12 mouse cellular contexts compared by ENCODE assay signal in genomic region chr2:168338382-168338781, GRCm38 (mm10). TPM values are rescaled to one million over a fixed set of nuclear protein-coding genes. Genes with fewer than 3 reads are reported as not detected.
DNase-seq lines count a peak whose midpoint lies in the region; ATAC-seq and TF ChIP-seq lines count a peak whose summit lies in the region.
"Had no signal": no experiment of that assay in that cellular context is flagged by ENCODE, and none has a peak within 500 bp of the region (broad histone marks: within the 10 kb centered on the region; RNA-seq: fewer than 3 reads in every experiment).

No protein-coding gene starts in this region.

- H3K4me1 ChIP-seq in hindbrain, embryonic 11.5 days (replicated peaks; ENCODE audit: control insufficient read depth, insufficient read depth, low read length): peaks cover 4% of the 10 kb centered on the region; the same call in 1 of the 2 replicates
- peaks cover 24% of the 10 kb centered on the region for H3K4me1 ChIP-seq in hindbrain, embryonic 12.5 days
- H3K4me1 ChIP-seq in forebrain, postnatal 0 days (ENCODE audit: insufficient read depth): peaks cover 18% of the 10 kb centered on the region
- peaks cover 4% of the 10 kb centered on the region; the same call in 1 of the 2 replicates for H3K4me1 ChIP-seq in intestine, embryonic 16.5 days (ENCODE audit: control insufficient read depth, insufficient read depth, low read length)
- peaks cover 12% of the 10 kb centered on the region for H3K4me1 ChIP-seq in heart, embryonic 10.5 days

- no peak overlapping the region for H3K4me3 ChIP-seq in hindbrain, embryonic 11.5 days (ENCODE audit: low read depth, low read length)
- H3K4me3 ChIP-seq in hindbrain, embryonic 12.5 days: no peak overlapping the region
- H3K4me3 ChIP-seq in forebrain, postnatal 0 days (ENCODE audit: low read depth, low read length): no peak overlapping the region
- no peak overlapping the region for H3K4me3 ChIP-seq in intestine, embryonic 16.5 days (ENCODE audit: low read length)
- H3K4me3 ChIP-seq in heart, embryonic 10.5 days: no peak overlapping the region

- no peak overlapping the region for H3K4me2 ChIP-seq in hindbrain, embryonic 11.5 days (replicated peaks; ENCODE audit: low read depth, low read length)
- no peak overlapping the region for H3K4me2 ChIP-seq in hindbrain, embryonic 12.5 days (replicated peaks)
- 0 out of 2 replicates have a peak overlapping the region, but pooled peaks have one; percentile 4 for H3K4me2 ChIP-seq in forebrain, postnatal 0 days (ENCODE audit: low read depth)
- no peak overlapping the region for H3K4me2 ChIP-seq in intestine, embryonic 16.5 days (ENCODE audit: low read depth, low read length)

- intact Hi-C loops in left cerebral cortex, postnatal 14 days (cut with DNase I): no loop called here

- peak; percentile 57 for ATAC-seq in hindbrain, embryonic 11.5 days (ENCODE audit: low FRiP score)
- ATAC-seq in hindbrain, embryonic 12.5 days (ENCODE audit: low FRiP score): no peak
- peak; percentile 90 for ATAC-seq in forebrain, postnatal 0 days
- ATAC-seq in intestine, embryonic 16.5 days: no peak
- ATAC-seq: CD4-positive, CD25-positive, alpha-beta regulatory T cell, adult 4 months; inflammation-experienced regulatory T-cells, adult 6 months had no signal

- no peak overlapping the region for H3K9ac ChIP-seq in hindbrain, embryonic 11.5 days (ENCODE audit: low read depth, low read length)
- no peak overlapping the region for H3K9ac ChIP-seq in hindbrain, embryonic 12.5 days
- no peak overlapping the region for H3K9ac ChIP-seq in forebrain, postnatal 0 days
- no peak overlapping the region for H3K9ac ChIP-seq in intestine, embryonic 16.5 days (ENCODE audit: low read depth, low read length)

- DNase-seq in hindbrain, embryonic 11.5 days (ENCODE audit: low spot score): peak; percentile 82
- DNase-seq in forebrain, postnatal 0 days: peak; percentile 89
- peak; percentile 67 to 68 for DNase-seq in left cerebral cortex, postnatal 14 days (ENCODE audit: low spot score in 2 of 2)
- DNase-seq in right cerebral cortex, postnatal 25 days: peak; percentile 48
- no peak for DNase-seq in heart, embryonic 10.5 days (ENCODE audit: low spot score)
- DNase-seq in kidney, postnatal 14 days: no peak
- DNase-seq: gastrocnemius, postnatal 14 days had no signal

- no peaks in the 10 kb centered on the region for H3K27me3 ChIP-seq in hindbrain, embryonic 11.5 days (ENCODE audit: control insufficient read depth, insufficient read depth, low read length)
- H3K27me3 ChIP-seq in hindbrain, embryonic 12.5 days: no peaks in the 10 kb centered on the region
- H3K27me3 ChIP-seq in forebrain, postnatal 0 days (ENCODE audit: insufficient read depth, low read length): no peaks in the 10 kb centered on the region
- H3K27me3 ChIP-seq in intestine, embryonic 16.5 days (replicated peaks; ENCODE audit: control insufficient read depth, insufficient read depth, low read length): no peaks in the 10 kb centered on the region
- H3K27me3 ChIP-seq in heart, embryonic 10.5 days (ENCODE audit: insufficient read depth, poor library complexity, severe bottlenecking): peaks cover 49% of the 10 kb centered on the region

- no peak for TF ChIP-seq CTCF in forebrain, postnatal 0 days (IDR thresholded peaks at IDR 0.05; ENCODE audit: low read depth)

- no peak overlapping the region for H3K27ac ChIP-seq in hindbrain, embryonic 11.5 days (ENCODE audit: low read depth, low read length)
- no peak overlapping the region for H3K27ac ChIP-seq in hindbrain, embryonic 12.5 days
- H3K27ac ChIP-seq in forebrain, postnatal 0 days (ENCODE audit: low read depth, low read length): peak overlapping the region; percentile 82
- H3K27ac ChIP-seq in intestine, embryonic 16.5 days (ENCODE audit: low read length): no peak overlapping the region
- no peak overlapping the region for H3K27ac ChIP-seq in heart, embryonic 10.5 days

- no peaks in the 10 kb centered on the region for H3K36me3 ChIP-seq in hindbrain, embryonic 11.5 days (ENCODE audit: control insufficient read depth, insufficient read depth, low read length)
- H3K36me3 ChIP-seq in hindbrain, embryonic 12.5 days: no peaks in the 10 kb centered on the region
- no peaks in the 10 kb centered on the region for H3K36me3 ChIP-seq in forebrain, postnatal 0 days (ENCODE audit: insufficient read depth)
- no peaks in the 10 kb centered on the region for H3K36me3 ChIP-seq in intestine, embryonic 16.5 days (ENCODE audit: control insufficient read depth, insufficient read depth, low read length)
- no peaks in the 10 kb centered on the region for H3K36me3 ChIP-seq in heart, embryonic 10.5 days

- no peaks in the 10 kb centered on the region for H3K9me3 ChIP-seq in hindbrain, embryonic 11.5 days (ENCODE audit: control insufficient read depth, low read length)
- H3K9me3 ChIP-seq in hindbrain, embryonic 12.5 days (replicated peaks): no peaks in the 10 kb centered on the region
- H3K9me3 ChIP-seq in forebrain, postnatal 0 days (ENCODE audit: low read length): no peaks in the 10 kb centered on the region
- H3K9me3 ChIP-seq in intestine, embryonic 16.5 days (ENCODE audit: control insufficient read depth, low read length): no peaks in the 10 kb centered on the region
- no peaks in the 10 kb centered on the region for H3K9me3 ChIP-seq in heart, embryonic 10.5 days

- 49% methylated on average over 4 of the region's 4 CpGs for WGBS in hindbrain, embryonic 11.5 days
- WGBS in hindbrain, embryonic 12.5 days: 49% methylated on average over 4 of the region's 4 CpGs
- 25% methylated on average over 4 of the region's 4 CpGs for WGBS in forebrain, postnatal 0 days
- WGBS in intestine, embryonic 16.5 days: 74% methylated on average over 4 of the region's 4 CpGs
- whole genome bisulfite sequencing in heart, embryonic 10.5 days: 86% methylated on average over 4 of the region's 4 CpGs

RNA-seq across cellular contexts. Expression of gene Kcng1, which starts 56.8 kb away (rescaled TPM):
- polyA plus RNA-seq in hindbrain, embryonic 11.5 days (2014; fragmentation: Nextera tagmentation; extraction: Ambion mirVana): 0.56 and 0.63 TPM in 2 replicates
- polyA plus RNA-seq in hindbrain, embryonic 12.5 days (2016; fragmentation: Nextera tagmentation; extraction: Ambion mirVana): 1.0 and 1.2 TPM in 2 replicates
- total RNA-seq in forebrain, postnatal 0 days (2014; rRNA removed): 2.0 and 2.6 TPM in 2 replicates
- 6.6 and 8.2 TPM in 2 replicates for polyA plus RNA-seq in forebrain, postnatal 0 days (2015; fragmentation: Nextera tagmentation; extraction: Ambion mirVana)
- 10 to 100 TPM; 52.5 to 54.4 TPM for total RNA-seq in left cerebral cortex, postnatal 14 days (2021)
- 6.1 and 6.4 TPM in 2 replicates for polyA plus RNA-seq in intestine, embryonic 16.5 days (2015; fragmentation: Nextera tagmentation; extraction: Ambion mirVana)
- 2.6 and 4.2 TPM in 2 replicates for polyA plus RNA-seq in heart, embryonic 10.5 days (2016; fragmentation: Nextera tagmentation; extraction: Ambion mirVana)
- polyA plus RNA-seq: CD4-positive, CD25-positive, alpha-beta regulatory T cell, adult 4 months; inflammation-experienced regulatory T-cells, adult 6 months; thymus, postnatal 0 days had no signal

Comparison
In these comparisons a context has a peak if more than half of its experiments do, and no peak if none do; other contexts are left out.
1. ATAC-seq: peak in hindbrain, embryonic 11.5 days (single experiment) and forebrain, postnatal 0 days (single experiment); none in hindbrain, embryonic 12.5 days (single experiment) and intestine, embryonic 16.5 days (single experiment).
2. DNase-seq: peak in hindbrain, embryonic 11.5 days (single experiment), forebrain, postnatal 0 days (single experiment), left cerebral cortex, postnatal 14 days (2 of 2) and right cerebral cortex, postnatal 25 days (single experiment); none in heart, embryonic 10.5 days (single experiment) and kidney, postnatal 14 days (single experiment).